Mouse (Mus musculus): ENCODE data around the gene Gpr152. TPM values are rescaled to one million over a fixed set of nuclear protein-coding genes. Genes with fewer than 3 reads are reported as not detected.

The Gpr152 gene
- polyA plus RNA-seq, 1 experiment from 2014 or later = not detected

DNA sequence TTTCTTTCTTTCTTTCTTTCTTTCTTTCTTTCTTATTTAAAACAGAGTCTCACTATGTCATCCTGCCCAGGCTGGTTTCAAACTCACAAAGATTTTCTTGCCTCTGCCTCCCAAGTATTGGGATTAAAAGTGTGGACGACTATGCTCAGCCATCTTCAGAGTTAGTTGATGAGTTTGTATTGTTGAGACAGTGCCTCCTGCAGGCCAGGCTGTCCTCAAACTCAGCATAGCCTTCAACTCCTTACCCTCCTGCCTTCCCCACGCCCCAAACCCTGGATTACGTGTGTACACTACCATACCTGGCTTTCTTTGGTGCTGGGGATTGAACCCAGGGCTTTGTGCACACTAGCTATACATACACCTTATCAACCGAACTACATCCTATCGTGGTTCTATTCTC, 3.1 kb upstream of the Gpr152 start:
- Histone ChIP-seq H3K36me3 (ENCODE audit: insufficient read depth, low read length) (peaks cover 14% of the 10 kb centered on the region), H3K27me3 (ENCODE audit: insufficient read depth, low read length) (no peaks in the 10 kb centered on the region), H3K27ac (ENCODE audit: low read length) (no peak overlapping the region), H3K4me3 (ENCODE audit: low read length) (no peak overlapping the region), H3K9ac (replicated peaks; ENCODE audit: low read length) (no peak overlapping the region), H3K4me2 (replicated peaks; ENCODE audit: low read depth, low read length) (no peak overlapping the region), H3K4me1 (ENCODE audit: insufficient read depth, low read length) (no peaks in the 10 kb centered on the region), H3K9me3 (ENCODE audit: low read length) (no peaks in the 10 kb centered on the region)
- 82% methylated on average over 5 of the region's 5 CpGs for WGBS
- ATAC-seq (ENCODE audit: low FRiP score, low TSS enrichment) = no peak

DNA sequence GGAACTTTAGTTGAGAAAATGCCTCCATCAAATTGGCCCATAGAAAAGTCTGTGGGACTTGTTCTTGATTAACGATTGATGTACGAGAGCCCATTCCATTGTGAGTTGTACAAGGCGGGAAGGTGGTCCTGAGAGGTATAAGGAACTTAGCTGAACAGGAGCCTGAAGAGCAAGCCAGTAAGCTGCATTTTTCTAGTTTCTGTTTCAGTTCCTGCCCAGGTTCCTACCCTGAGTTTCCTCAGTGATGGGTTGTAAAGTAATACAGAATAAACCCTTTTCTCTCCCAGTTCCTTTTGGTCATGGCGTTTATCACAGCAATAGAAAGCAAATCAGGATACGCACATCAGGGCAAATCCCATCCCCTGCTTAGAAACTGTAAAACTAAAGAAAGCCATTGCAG, 1.7 kb upstream of the Gpr152 start:
- no peaks in the 10 kb centered on the region for H3K9me3 ChIP-seq (ENCODE audit: low read length)
- H3K9ac ChIP-seq (replicated peaks; ENCODE audit: low read length) = no peak overlapping the region
- WGBS = 78% methylated on average over 5 of the region's 5 CpGs
- no peaks in the 10 kb centered on the region for H3K36me3 ChIP-seq (ENCODE audit: insufficient read depth, low read length)
- H3K27ac ChIP-seq (ENCODE audit: low read length) = no peak overlapping the region
- ATAC-seq (ENCODE audit: low FRiP score, low TSS enrichment) = no peak
- H3K4me3 ChIP-seq (ENCODE audit: low read length) = no peak overlapping the region
- no peaks in the 10 kb centered on the region for H3K27me3 ChIP-seq (ENCODE audit: insufficient read depth, low read length)
- 0 out of 2 replicates have a peak, but pooled peaks cover 3% of the 10 kb centered on the region for H3K4me1 ChIP-seq (ENCODE audit: insufficient read depth, low read length)
- no peak overlapping the region for H3K4me2 ChIP-seq (replicated peaks; ENCODE audit: low read depth, low read length)

DNA sequence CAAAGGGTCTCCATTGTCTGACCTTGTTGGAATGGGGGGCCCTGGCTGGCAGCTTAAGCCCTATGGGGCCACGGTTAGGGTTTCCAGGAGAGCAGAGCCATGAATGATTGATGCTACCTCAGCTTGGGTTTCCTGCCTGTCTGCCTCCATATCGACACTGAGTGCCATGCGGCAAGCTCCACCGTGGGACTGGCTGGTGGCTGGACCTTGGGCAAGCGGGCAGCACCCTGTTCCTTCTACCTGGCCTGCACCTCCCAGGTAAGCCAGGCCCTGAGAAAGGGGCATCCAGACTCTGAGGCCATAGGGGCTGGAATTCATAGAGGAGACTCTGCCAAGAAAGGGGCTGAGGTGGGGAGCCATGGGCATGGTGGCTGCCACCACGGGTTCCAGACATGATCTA, 560 bp downstream of the Gpr152 start:
- Histone ChIP-seq H3K27me3 (ENCODE audit: insufficient read depth, low read length) (no peaks in the 10 kb centered on the region), H3K4me1 (ENCODE audit: insufficient read depth, low read length) (0 out of 2 replicates have a peak, but pooled peaks cover 3% of the 10 kb centered on the region), H3K4me2 (replicated peaks; ENCODE audit: low read depth, low read length) (no peak overlapping the region), H3K27ac (ENCODE audit: low read length) (no peak overlapping the region), H3K9me3 (ENCODE audit: low read length) (no peaks in the 10 kb centered on the region), H3K9ac (replicated peaks; ENCODE audit: low read length) (no peak overlapping the region), H3K4me3 (ENCODE audit: low read length) (no peak overlapping the region), H3K36me3 (ENCODE audit: insufficient read depth, low read length) (no peaks in the 10 kb centered on the region)
- no peak for ATAC-seq (ENCODE audit: low FRiP score, low TSS enrichment)
- 64% methylated on average over 6 of the region's 6 CpGs for WGBS

DNA sequence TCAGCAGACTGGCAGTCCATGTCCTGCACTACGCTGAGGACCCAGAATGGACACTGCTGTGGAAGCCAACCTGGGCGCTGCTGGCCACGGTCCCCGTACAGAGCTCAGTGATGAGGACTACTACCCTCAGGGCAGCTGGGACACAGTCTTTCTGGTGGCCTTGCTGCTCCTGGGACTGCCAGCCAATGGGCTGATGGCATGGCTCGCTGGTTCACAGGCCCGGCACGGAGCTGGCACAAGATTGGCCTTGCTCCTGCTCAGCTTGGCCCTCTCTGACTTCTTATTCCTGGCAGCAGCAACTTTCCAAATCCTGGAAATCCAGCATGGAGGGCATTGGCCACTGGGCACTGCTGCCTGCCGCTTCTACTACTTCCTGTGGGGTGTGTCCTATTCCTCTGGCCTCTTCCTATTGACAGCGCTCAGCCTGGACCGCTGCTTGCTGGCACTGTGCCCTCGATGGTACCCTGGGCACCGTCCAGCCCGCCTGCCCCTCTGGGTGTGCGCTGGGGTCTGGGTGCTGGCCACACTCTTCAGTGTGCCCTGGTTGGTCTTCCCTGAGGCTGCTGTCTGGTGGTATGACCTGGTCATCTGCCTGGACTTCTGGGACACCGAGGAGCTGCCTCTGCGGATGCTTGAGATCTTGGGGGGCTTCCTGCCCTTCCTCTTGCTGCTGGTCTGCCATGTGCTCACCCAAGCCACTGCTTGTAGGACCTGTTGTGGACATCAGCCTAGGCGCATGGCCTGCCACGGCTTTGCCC, 3.0 kb downstream of the Gpr152 start:
- Histone ChIP-seq H3K4me1 (ENCODE audit: insufficient read depth, low read length) (0 out of 2 replicates have a peak, but pooled peaks cover 3% of the 10 kb centered on the region), H3K9ac (replicated peaks; ENCODE audit: low read length) (no peak overlapping the region), H3K9me3 (ENCODE audit: low read length) (no peaks in the 10 kb centered on the region), H3K4me2 (replicated peaks; ENCODE audit: low read depth, low read length) (no peak overlapping the region), H3K27me3 (ENCODE audit: insufficient read depth, low read length) (no peaks in the 10 kb centered on the region), H3K36me3 (ENCODE audit: insufficient read depth, low read length) (no peaks in the 10 kb centered on the region), H3K4me3 (ENCODE audit: low read length) (no peak overlapping the region), H3K27ac (ENCODE audit: low read length) (no peak overlapping the region)
- WGBS = 89% methylated on average over 18 of the region's 18 CpGs
- ATAC-seq (ENCODE audit: low FRiP score, low TSS enrichment) = no peak

DNA sequence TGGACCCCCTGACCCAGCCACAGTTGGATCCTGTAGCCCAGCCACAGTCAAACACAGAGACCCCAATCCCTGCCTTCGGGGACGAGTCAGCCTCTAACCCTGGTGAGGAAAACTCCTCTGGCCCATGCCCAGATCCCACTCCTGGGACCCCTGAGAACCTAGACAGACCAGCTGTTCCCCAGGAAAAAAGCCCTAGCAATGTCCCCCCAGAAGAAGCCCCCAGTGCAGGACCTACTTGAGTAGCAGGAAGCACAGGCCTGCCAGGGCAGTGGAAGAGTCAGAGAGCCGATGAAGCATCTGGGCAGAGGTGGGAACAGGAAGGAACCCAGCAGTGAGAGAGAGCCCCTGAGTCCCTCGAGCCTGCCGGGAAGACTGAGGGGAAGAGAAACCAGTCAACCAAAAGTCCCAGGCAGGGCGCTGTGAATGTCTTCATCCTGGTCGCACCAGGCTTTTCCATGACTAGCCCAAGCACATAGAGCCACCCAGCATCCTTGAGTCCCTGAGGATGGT, 4.2 kb downstream of the Gpr152 start, which contains the start of gene Cabp4:
Gene Cabp4 (minus strand): TSS at position 275 of the 510 bp plus-strand sequence.
- Histone ChIP-seq H3K27ac (ENCODE audit: low read length) (no peak within 1 kb of the TSS), H3K4me2 (replicated peaks; ENCODE audit: low read depth, low read length) (no peak within 1 kb of the TSS), H3K4me3 (ENCODE audit: low read length) (no peak within 1 kb of the TSS), H3K9ac (replicated peaks; ENCODE audit: low read length) (no peak within 1 kb of the TSS), H3K36me3 (ENCODE audit: insufficient read depth, low read length) (no peaks in the 10 kb centered on the region), H3K9me3 (ENCODE audit: low read length) (no peaks in the 10 kb centered on the region), H3K4me1 (ENCODE audit: insufficient read depth, low read length) (peaks cover 9% of the 10 kb centered on the region), H3K27me3 (ENCODE audit: insufficient read depth, low read length) (no peaks in the 10 kb centered on the region)
- no peak for ATAC-seq (ENCODE audit: low FRiP score, low TSS enrichment)
- 77% methylated on average over 7 of the region's 7 CpGs for WGBS

DNA sequence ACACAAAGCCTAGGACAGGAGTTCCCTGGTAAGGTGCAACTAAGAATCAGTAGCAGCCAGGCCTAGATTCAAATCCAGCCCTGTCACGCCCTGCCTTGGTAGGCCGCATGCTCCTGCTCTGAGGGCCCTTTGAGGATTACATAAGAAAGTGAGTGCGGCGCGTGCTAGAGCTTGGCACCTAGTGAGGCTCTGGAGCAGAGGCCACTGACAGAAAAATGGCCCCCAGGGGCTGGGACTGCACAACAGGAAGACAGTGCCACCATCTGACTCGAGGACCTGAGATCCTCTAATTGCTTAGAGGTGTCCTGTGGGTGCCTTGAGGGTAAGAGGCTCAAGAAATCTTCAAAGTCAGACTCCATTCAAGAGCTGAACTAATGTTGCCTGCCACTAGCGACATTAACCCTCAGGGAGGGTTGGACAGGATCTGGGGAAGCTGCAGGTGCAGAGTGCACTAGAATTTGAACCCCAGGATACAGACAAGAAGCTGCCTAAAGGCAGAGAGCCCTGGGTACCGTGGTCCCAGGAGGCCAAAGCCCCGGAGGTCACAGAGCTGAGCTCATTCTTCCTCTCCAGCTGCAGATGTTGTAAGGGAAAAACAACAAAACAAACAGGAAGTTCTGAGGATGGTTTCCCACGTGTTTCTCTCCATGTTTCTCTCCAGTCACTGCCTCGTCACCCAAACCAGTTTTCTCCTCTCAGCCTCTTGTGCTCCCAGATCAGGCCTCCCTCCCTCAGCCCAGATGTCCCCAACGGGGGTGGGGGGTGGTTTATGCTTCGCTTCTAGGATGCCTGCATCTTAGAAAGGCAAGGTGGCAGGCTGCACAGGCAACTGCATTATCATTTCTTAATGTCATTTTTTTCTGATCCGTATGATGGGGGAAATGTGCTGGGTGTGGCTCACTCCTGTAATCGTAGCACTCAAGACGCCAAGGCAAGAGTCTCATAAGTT, 5.2 kb downstream of the Gpr152 start:
- WGBS = 74% methylated on average over 16 of the region's 16 CpGs
- ATAC-seq (ENCODE audit: low FRiP score, low TSS enrichment) = no peak

DNA sequence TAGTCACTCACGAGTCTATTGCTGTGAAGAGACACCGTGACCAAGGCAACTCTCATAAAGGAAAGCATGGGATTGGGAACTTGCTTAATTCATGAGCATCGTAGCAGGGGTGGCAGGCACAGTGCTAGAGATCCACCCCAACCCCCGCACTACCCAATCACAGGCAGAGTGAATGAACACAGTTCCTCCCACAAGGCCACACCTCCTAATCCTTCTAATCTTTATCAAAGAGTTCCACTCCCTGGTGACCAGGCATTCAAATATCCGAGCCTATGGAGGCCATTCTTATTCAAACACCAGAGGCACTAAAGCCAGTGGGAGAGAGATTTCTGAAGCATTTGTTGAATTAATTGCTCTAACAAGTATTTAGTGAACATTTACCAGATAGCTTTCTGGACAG, 6.3 kb downstream of the Gpr152 start:
- Histone ChIP-seq H3K9ac (replicated peaks; ENCODE audit: low read length) (no peak overlapping the region), H3K27ac (ENCODE audit: low read length) (no peak overlapping the region), H3K4me1 (ENCODE audit: insufficient read depth, low read length) (peaks cover 28% of the 10 kb centered on the region), H3K4me3 (ENCODE audit: low read length) (no peak overlapping the region), H3K27me3 (ENCODE audit: insufficient read depth, low read length) (no peaks in the 10 kb centered on the region), H3K36me3 (ENCODE audit: insufficient read depth, low read length) (peaks cover 4% of the 10 kb centered on the region; the same call in 1 of the 2 replicates), H3K4me2 (replicated peaks; ENCODE audit: low read depth, low read length) (no peak overlapping the region), H3K9me3 (ENCODE audit: low read length) (no peaks in the 10 kb centered on the region)
- no peak for ATAC-seq (ENCODE audit: low FRiP score, low TSS enrichment)
- 95% methylated on average over 5 of the region's 5 CpGs for whole genome bisulfite sequencing

More for the DNA sequence above, 5.2 kb downstream of the Gpr152 start:
- no peak overlapping the region for H3K4me3 ChIP-seq (ENCODE audit: low read length)
- no peak overlapping the region for H3K9ac ChIP-seq (replicated peaks; ENCODE audit: low read length)
- no peaks in the 10 kb centered on the region for H3K9me3 ChIP-seq (ENCODE audit: low read length)
- no peak overlapping the region for H3K27ac ChIP-seq (ENCODE audit: low read length)
- H3K4me1 ChIP-seq (ENCODE audit: insufficient read depth, low read length) = peaks cover 19% of the 10 kb centered on the region
- no peaks in the 10 kb centered on the region for H3K27me3 ChIP-seq (ENCODE audit: insufficient read depth, low read length)
- no peak overlapping the region for H3K4me2 ChIP-seq (replicated peaks; ENCODE audit: low read depth, low read length)
- H3K36me3 ChIP-seq (ENCODE audit: insufficient read depth, low read length) = no peaks in the 10 kb centered on the region

DNA sequence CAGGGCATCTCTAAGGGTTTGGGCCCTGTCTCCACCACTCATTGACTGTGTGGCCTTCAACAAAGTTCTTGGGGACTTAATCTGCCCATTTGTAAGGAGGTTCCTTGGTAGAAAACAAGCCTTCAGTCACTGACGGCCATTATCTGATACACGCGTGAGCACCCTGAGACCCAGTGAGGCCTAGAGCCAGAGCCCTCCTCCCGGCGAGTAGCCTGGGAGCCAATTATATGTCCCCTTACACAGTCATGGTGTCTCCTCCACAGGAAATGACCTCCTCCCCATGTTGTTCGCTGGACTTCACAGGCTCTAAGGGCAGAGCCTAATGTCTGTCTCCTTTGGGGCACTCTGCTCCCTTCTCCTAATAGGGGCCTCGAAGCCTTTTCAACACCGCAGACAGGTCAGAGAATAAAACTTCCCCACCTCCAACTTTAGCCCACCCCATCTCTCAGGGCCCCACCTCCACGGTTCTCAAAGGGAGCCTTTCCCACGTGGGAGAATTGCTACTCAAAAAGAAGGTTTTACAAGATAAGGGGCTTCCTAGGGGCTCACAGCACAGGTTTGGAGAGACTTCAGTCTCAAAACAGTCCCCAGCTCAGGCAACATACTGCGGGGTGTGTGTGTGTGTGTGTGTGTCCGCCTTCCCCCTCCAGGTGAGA, 6.9 kb downstream of the Gpr152 start:
- 65% methylated on average over 12 of the region's 12 CpGs for WGBS
- Histone ChIP-seq H3K4me3 (ENCODE audit: low read length) (no peak overlapping the region), H3K4me1 (ENCODE audit: insufficient read depth, low read length) (peaks cover 28% of the 10 kb centered on the region), H3K36me3 (ENCODE audit: insufficient read depth, low read length) (peaks cover 8% of the 10 kb centered on the region), H3K9me3 (ENCODE audit: low read length) (no peaks in the 10 kb centered on the region), H3K4me2 (replicated peaks; ENCODE audit: low read depth, low read length) (no peak overlapping the region), H3K27me3 (ENCODE audit: insufficient read depth, low read length) (no peaks in the 10 kb centered on the region), H3K27ac (ENCODE audit: low read length) (no peak overlapping the region), H3K9ac (replicated peaks; ENCODE audit: low read length) (no peak overlapping the region)
- no peak for ATAC-seq (ENCODE audit: low FRiP score, low TSS enrichment)

DNA sequence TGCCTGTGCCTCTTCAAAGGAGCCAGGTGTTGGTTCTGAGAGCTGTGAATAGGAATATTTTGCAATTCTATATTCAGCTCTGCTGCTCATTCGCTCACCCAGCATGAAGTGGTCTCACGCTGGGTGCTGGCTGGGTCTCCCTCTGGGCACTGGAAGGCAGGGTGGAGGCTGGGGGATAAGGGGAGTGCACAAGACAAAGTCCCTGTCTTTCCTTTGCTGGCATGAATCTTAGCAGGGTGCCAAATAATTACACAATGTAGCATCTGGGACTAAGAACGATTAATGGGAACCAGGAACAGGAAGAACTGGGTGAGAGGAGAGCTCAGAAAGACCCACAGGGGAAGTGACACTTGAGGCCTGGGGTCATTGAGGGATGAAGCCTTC, 7.4 kb downstream of the Gpr152 start:
- Histone ChIP-seq H3K4me3 (ENCODE audit: low read length) (no peak overlapping the region), H3K36me3 (ENCODE audit: insufficient read depth, low read length) (peaks cover 8% of the 10 kb centered on the region), H3K9ac (replicated peaks; ENCODE audit: low read length) (no peak overlapping the region), H3K4me2 (replicated peaks; ENCODE audit: low read depth, low read length) (no peak overlapping the region), H3K27ac (ENCODE audit: low read length) (no peak overlapping the region), H3K27me3 (ENCODE audit: insufficient read depth, low read length) (no peaks in the 10 kb centered on the region), H3K4me1 (ENCODE audit: insufficient read depth, low read length) (peaks cover 28% of the 10 kb centered on the region), H3K9me3 (ENCODE audit: low read length) (no peaks in the 10 kb centered on the region)
- 69% methylated on average over 3 of the region's 3 CpGs for WGBS
- no peak for ATAC-seq (ENCODE audit: low FRiP score, low TSS enrichment)
